Mouse (Mus musculus) CH12.LX (cell line): Measurements from ENCODE around the gene Mettl7a1. TPM values are rescaled to one million over a fixed set of nuclear protein-coding genes. Genes with fewer than 3 reads are reported as not detected.

Experiments used
- DNase-seq: peaks from one replicate; pipeline ENCODE4 v3.0.0-alpha.2; 2013; ENCODE audit errors: extremely low read depth
- H3K27ac ChIP-seq: 2 replicates; pipeline ENCODE4 v1.5.1; 2012; ENCODE audit warnings: low read depth, mild to moderate bottlenecking, control low read depth, moderate library complexity; ENCODE audit not compliant: insufficient read depth
- H3K27me3 ChIP-seq: replicated peaks from 2 replicates; pipeline ENCODE3; 2012; ENCODE audit warnings: inconsistent platforms
- H3K36me3 ChIP-seq, 2 experiments: replicated peaks in 1 of 2; 2 replicates each; pipeline versions ENCODE3 to v1.6.1; 2012; ENCODE audit warnings: inconsistent platforms in 1 of 2, low read length in 1 of 2, mild to moderate bottlenecking in 1 of 2, mixed read lengths in 1 of 2, moderate library complexity in 1 of 2; ENCODE audit not compliant: control insufficient read depth in 1 of 2, insufficient read depth in 1 of 2
- H3K4me1 ChIP-seq, 2 experiments: 2 replicates each; pipeline ENCODE4 v1.6.1; 2012; ENCODE audit warnings: inconsistent platforms in 1 of 2, moderate library complexity in 1 of 2; ENCODE audit not compliant: insufficient read depth in 2 of 2, control insufficient read depth in 1 of 2
- H3K4me2 ChIP-seq: 2 replicates; pipeline ENCODE4 v1.6.1; 2012; ENCODE audit warnings: low read depth, mild to moderate bottlenecking, control low read depth; ENCODE audit not compliant: poor library complexity, insufficient read depth, severe bottlenecking
- H3K4me3 ChIP-seq, 3 experiments: fragments of 150-350 bp in 1 of 3; sonication (generic) in 1 of 3; replicated peaks in 1 of 3; 2 replicates each; pipeline versions ENCODE3 to v1.5.1; 2011 to 2012; ENCODE audit warnings: low read depth in 2 of 3, low read length in 2 of 3, mild to moderate bottlenecking in 2 of 3, moderate library complexity in 2 of 3, control low read depth in 1 of 3, improper control_type of control experiment in 1 of 3, inconsistent platforms in 1 of 3, mixed read lengths in 1 of 3; ENCODE audit not compliant: poor library complexity in 1 of 3
- H3K79me2 ChIP-seq: replicated peaks from 2 replicates; pipeline ENCODE4 v1.6.1; 2012; ENCODE audit warnings: mild to moderate bottlenecking, moderate library complexity; ENCODE audit not compliant: control insufficient read depth, poor library complexity, insufficient read depth, severe bottlenecking; ENCODE audit errors: extremely low read depth
- H3K9ac ChIP-seq: 2 replicates; pipeline ENCODE4 v1.6.1; 2012; ENCODE audit warnings: low read depth, mild to moderate bottlenecking, control low read depth, moderate library complexity; ENCODE audit not compliant: insufficient read depth
- H3K9me3 ChIP-seq: replicated peaks from 2 replicates; pipeline ENCODE3; 2012; ENCODE audit warnings: low read length, inconsistent platforms, mixed read lengths
- BHLHE40 ChIP-seq: IDR thresholded peaks from 2 replicates; pipeline ENCODE4 v1.6.1; 2011; ENCODE audit warnings: mild to moderate bottlenecking, low read depth, low read length, improper control_type of control experiment
- CHD2 ChIP-seq: IDR thresholded peaks from 2 replicates; pipeline ENCODE4 v1.6.1; 2011; ENCODE audit warnings: low read length, improper control_type of control experiment
- E2F4 ChIP-seq: IDR thresholded peaks from 2 replicates; pipeline ENCODE4 v1.6.1; 2011; ENCODE audit warnings: low read depth, low read length, improper control_type of control experiment; ENCODE audit not compliant: insufficient replicate concordance
- ELF1 ChIP-seq: IDR thresholded peaks from 2 replicates; pipeline ENCODE4 v1.6.1; 2014; ENCODE audit warnings: low read depth, mild to moderate bottlenecking, inconsistent platforms, low read length, improper control_type of control experiment
- EP300 ChIP-seq: IDR thresholded peaks from 2 replicates; pipeline ENCODE4 v1.6.1; 2011; ENCODE audit warnings: low read length, improper control_type of control experiment
- JUN ChIP-seq: IDR thresholded peaks from 2 replicates; pipeline ENCODE4 v1.6.1; 2011; ENCODE audit warnings: low read depth, mild to moderate bottlenecking, low read length, improper control_type of control experiment, moderate library complexity; ENCODE audit not compliant: insufficient read depth
- KAT2A ChIP-seq: IDR thresholded peaks from 2 replicates; pipeline ENCODE4 v1.6.1; 2012; ENCODE audit warnings: low read length, improper control_type of control experiment, inconsistent platforms; ENCODE audit not compliant: insufficient replicate concordance
- MEF2A ChIP-seq: IDR thresholded peaks from 2 replicates; pipeline ENCODE4 v1.6.1; 2014; ENCODE audit warnings: low read depth, mild to moderate bottlenecking, inconsistent platforms, low read length, improper control_type of control experiment, borderline replicate concordance
- MXI1 ChIP-seq: IDR thresholded peaks from 2 replicates; pipeline ENCODE4 v1.6.1; 2011; ENCODE audit warnings: mild to moderate bottlenecking, low read depth, low read length, improper control_type of control experiment
- NRF1 ChIP-seq: IDR thresholded peaks from 2 replicates; pipeline ENCODE4 v1.6.1; 2014; ENCODE audit warnings: low read depth, mild to moderate bottlenecking, inconsistent platforms, low read length, improper control_type of control experiment, moderate library complexity
- PAX5 ChIP-seq: IDR thresholded peaks from 2 replicates; pipeline ENCODE4 v1.6.1; 2012; ENCODE audit warnings: low read length, inconsistent platforms, mixed read lengths
- POLR2A ChIP-seq: IDR thresholded peaks from 2 replicates; pipeline ENCODE4 v1.6.1; 2011; ENCODE audit warnings: low read depth, mild to moderate bottlenecking, improper control_type of control experiment, low read length
- RCOR1 ChIP-seq: conservative IDR thresholded peaks from 2 replicates; pipeline ENCODE4 v1.6.1; 2012; ENCODE audit warnings: low read depth, mild to moderate bottlenecking, inconsistent platforms, low read length, improper control_type of control experiment
- SIN3A ChIP-seq: IDR thresholded peaks from 2 replicates; pipeline ENCODE4 v1.6.1; 2012; ENCODE audit warnings: low read length, improper control_type of control experiment, inconsistent platforms
- SMC3 ChIP-seq: IDR thresholded peaks from 2 replicates; pipeline ENCODE4 v1.6.1; 2011; ENCODE audit warnings: low read depth, low read length, improper control_type of control experiment
- TCF12 ChIP-seq: IDR thresholded peaks from 2 replicates; pipeline ENCODE4 v1.6.1; 2014; ENCODE audit warnings: low read depth, mild to moderate bottlenecking, inconsistent platforms, low read length, improper control_type of control experiment
- USF1 ChIP-seq: IDR thresholded peaks from 2 replicates; pipeline ENCODE4 v1.6.1; 2014; ENCODE audit warnings: low read depth, mild to moderate bottlenecking, inconsistent platforms, low read length, improper control_type of control experiment
- USF2 ChIP-seq: conservative IDR thresholded peaks from 2 replicates; pipeline ENCODE4 v1.6.1; 2011; ENCODE audit warnings: low read depth, low read length, improper control_type of control experiment
- ZMIZ1 ChIP-seq: IDR thresholded peaks from 2 replicates; pipeline ENCODE4 v1.6.1; 2012; ENCODE audit warnings: low read depth, mild to moderate bottlenecking, inconsistent platforms, low read length, improper control_type of control experiment
- ZNF384 ChIP-seq: IDR thresholded peaks from 2 replicates; pipeline ENCODE4 v1.6.1; 2012; ENCODE audit warnings: low read depth, low read length, improper control_type of control experiment, inconsistent platforms
- dilution Hi-C: fragments of 300-500 bp; cut with MboI; formaldehyde crosslinking; loops from 2 replicates; pipeline ENCODE4 v1.14.3; 2020; ENCODE audit warnings: low sequenced_read_pairs; ENCODE audit not compliant: extremely low pct_unique_long_range_greater_than_20kb, extremely low pct_ligation_motif_present
- in situ Hi-C: fragments of 300-500 bp; cut with MboI; formaldehyde crosslinking; loops from 3 replicates; pipeline ENCODE4 v1.14.3; 2019; ENCODE audit warnings: low sequenced_read_pairs, low pct_ligation_motif_present, low pct_unique_long_range_greater_than_20kb, mixed read lengths
- polyA plus RNA-seq: library from polyadenylated mRNA; unstranded; fragments of >175 nt; gene quantifications from 2 replicates; pipeline ENCODE4 v1.2.1, GENCODE M21; 2012; ENCODE audit warnings: low read depth; ENCODE audit not compliant: insufficient read length
- total RNA-seq, 2 experiments: library from RNA; depleted of rRNA; stranded (reverse); fragments of 300-350 nt in 1 of 2; fragments of >200 nt in 1 of 2; gene quantifications; 2 replicates each; pipeline ENCODE4 v1.2.3; 2012 to 2014

Mettl7a1 gene
- total and polyA plus RNA-seq, 3 experiments = 6.5 to 17.2 (median 14.2) TPM

DNA sequence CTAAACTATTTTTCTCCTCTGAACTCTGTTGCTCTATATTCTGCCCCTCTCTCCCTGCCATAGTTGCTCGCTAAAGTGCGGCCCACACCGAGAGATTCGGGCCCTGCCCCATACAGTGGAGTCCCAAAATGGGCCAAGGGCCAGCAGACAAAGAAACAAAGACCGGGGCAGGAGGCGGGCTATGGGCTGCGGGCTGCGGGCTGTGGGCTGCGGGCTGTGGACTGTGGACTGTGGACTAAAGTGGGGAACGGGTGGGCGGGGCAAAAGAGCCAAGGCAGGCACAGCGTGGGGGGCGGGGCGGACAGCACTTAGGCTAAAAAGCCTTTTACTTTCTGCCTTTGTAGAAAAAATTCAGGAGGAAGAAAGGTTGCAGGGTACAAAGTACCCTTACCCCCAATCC, 42.8 kb downstream of the Mettl7a1 start:
- in situ Hi-C loops (no loop called here), dilution Hi-C loops (no loop called here)
- TF ChIP-seq JUN (no peak), RCOR1 (no peak), NRF1 (no peak), KAT2A (no peak), SIN3A (no peak), ELF1 (no peak), CHD2 (no peak), MXI1 (no peak)
- H3K4me1 ChIP-seq = peaks cover 2 to 4% of the 10 kb centered on the region in 2 experiments; a peak in 1 of 4 replicates
- H3K36me3 ChIP-seq = no peaks in the 10 kb centered on the region
- no peak overlapping the region for H3K27ac ChIP-seq
- no peak for DNase-seq
- H3K9me3 ChIP-seq = no peaks in the 10 kb centered on the region
- no peaks in the 10 kb centered on the region for H3K79me2 ChIP-seq
- no peak overlapping the region for H3K9ac ChIP-seq
- no peak overlapping the region for H3K4me3 ChIP-seq
- H3K4me2 ChIP-seq = no peak overlapping the region
- H3K27me3 ChIP-seq = peaks cover 4% of the 10 kb centered on the region

DNA sequence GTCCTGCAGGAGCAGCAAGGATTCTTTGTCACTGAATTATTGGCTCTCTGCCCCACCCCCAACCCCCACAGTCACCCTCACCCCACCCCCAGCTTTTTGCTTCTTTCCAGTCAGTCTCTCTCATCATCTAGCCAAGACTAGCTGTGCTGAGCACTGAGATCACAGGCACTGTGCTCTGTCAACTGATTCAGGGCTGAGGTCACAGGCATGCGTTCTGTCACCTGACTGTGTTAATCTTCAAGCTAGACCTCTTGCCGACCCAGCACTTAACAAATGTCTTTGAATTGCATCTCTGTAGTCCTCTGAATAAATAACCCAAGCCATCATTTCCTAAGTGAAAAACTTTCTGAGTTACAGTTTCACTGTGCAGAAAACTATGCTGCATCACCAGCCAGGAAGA, 45.6 kb downstream of the Mettl7a1 start:
- Histone ChIP-seq H3K79me2 (no peaks in the 10 kb centered on the region), H3K9me3 (no peaks in the 10 kb centered on the region), H3K9ac (no peak overlapping the region), H3K4me1 (peaks cover 2 to 4% of the 10 kb centered on the region in 2 experiments; a peak in 1 of 4 replicates), H3K27me3 (peaks cover 2% of the 10 kb centered on the region), H3K4me3 (no peak overlapping the region), H3K36me3 (no peaks in the 10 kb centered on the region), H3K27ac (no peak overlapping the region), H3K4me2 (no peak overlapping the region)
- TF ChIP-seq ZNF384 (no peak), BHLHE40 (no peak; the same call in 1 of the 2 replicates), POLR2A (no peak), SMC3 (no peak), PAX5 (no peak), MEF2A (no peak), E2F4 (no peak), ZMIZ1 (no peak), USF2 (no peak), USF1 (no peak), EP300 (no peak), TCF12 (no peak)
- in situ Hi-C loops = no loop called here
- dilution Hi-C loops = no loop called here
- DNase-seq = no peak
